Mouse (Mus musculus) urinary bladder, postnatal 10 days (tissue): ENCODE data around the gene B3galnt1.
"Not testable (repeated sequence)": the region's sequence is repeated elsewhere in the genome, so short reads cannot be mapped to it uniquely, and the experiment has no call there.

Experiments used
- DNase-seq: peaks from one replicate; pipeline ENCODE4 v3.0.0; 2022; ENCODE audit warnings: low spot score

Gene B3galnt1

DNA sequence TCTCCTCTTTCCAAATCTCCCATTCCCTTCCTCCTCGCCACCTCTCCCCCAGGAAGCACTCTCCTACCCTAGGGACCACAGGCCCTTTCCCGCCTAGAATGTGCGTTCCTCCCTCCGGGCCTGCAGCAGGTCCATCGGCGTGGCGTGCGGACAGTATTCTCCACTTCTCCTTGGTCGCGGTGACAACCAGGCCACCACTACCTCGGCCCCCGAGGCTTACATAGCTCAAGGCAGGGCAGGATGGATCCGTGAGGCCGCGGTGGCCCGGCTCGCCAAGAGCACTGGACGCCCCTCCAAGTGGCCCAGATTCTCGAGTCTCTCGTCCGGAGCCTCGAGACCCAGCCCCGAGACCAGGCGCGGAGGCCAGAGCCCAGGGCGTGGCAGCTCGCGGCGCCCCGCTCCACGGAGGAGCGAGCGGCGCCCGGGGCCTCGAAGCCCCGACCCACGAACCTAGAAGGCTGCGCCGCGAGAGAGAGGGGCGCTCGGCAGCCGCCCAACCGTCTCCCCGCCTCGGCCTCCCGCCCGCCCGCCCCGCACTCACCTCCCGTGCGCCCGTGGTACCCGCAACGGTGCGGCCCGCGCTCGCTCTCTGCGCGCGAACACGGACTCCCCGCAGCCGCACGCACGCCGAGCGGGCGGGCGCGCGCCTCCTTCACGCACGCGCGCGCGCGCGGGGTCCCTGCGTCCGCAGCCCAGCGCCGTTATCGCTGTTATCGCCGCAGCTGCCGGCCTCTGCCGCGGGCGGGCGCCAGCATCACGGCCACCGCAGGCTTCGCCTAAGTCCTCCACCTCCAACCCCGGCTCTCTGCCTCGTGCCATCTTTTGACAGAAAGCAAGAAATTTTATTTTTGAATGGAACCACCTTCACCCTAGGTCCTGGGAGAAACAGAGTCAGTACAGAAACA lies at the start of gene B3galnt1:
TSS of gene B3galnt1 (minus strand) at position 700 of the 905 bp plus-strand sequence.
- no peak for DNase-seq

- no peak for DNase-seq
These were observed 35.8 kb upstream of the B3galnt1 start for GRCm38 (mm10) chr3:69634521-69634920.

DNA sequence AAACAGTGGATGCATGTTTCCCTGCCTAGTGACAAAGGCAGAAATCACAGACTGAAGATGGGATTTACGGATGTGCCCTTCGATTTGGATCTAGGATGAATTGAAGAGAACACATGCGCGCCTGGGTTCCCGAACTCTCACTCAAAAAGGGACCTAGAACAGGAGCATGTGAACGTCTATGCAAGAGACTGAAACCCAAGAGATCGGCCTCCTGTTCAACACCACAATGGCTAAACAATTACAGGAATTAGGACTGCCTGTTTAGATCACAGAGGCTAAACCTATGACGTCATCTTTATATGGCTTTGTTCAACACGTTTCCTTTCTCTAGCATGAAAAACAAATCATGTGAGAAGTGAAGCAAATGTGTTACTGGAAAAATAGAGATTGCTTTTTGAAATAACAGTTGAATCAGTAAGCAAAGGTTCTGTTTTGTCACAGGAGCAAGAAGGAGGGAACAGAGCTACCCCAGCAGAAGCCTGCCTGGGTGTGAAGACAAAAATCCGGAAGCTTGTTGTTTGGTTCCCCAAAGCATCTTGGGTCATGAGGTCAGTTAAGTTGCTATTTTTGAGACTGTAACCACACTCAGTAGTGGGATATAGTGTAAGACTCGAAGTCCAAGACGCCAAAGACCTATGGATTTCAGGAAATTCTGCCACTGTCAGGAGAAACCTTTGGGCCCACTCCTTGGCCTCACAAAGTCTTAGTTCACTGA lies 35.1 kb upstream of the B3galnt1 start:
- no peak for DNase-seq

GRCm38 (mm10) chr3:69626963-69627590 lies 28.3 kb upstream of the B3galnt1 start:
- no peak for DNase-seq

DNA sequence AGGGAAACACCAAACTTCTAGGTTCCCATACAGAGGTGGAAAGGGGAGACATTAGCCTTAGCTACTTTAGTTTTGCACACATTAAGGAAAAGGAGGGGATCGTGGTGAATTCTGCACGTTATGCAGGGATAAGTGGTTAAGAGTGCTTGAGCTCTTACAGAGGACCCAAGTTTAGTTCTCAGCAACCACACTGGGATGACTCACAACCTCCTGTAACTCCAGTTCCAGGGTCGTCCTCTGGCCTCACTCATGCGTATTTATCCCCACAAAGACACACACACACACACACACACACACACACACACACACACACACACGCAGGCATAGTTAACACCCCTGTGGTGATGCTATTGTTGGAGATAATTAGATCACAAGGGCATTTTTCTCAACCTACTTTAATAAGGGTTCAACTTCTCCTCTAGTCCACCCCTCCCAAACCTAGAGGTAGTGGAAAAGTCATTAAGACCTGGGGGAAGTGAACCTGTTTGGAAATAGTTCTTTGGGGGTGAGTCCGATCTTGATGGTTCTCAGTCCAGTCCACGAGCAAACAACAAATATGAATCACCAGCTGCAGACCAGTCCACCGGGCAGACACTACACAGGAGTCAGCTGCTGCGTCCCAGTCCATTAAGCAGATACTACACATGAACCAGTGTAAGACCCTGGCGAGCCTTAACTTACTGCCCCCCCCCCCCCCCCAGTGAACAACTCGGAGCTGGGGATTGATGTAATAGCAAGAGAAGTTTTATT lies 27.6 kb upstream of the B3galnt1 start:
- DNase-seq = no peak

GRCm38 (mm10) chr3:69624182-69624581 lies 25.4 kb upstream of the B3galnt1 start:
- no peak for DNase-seq

DNA sequence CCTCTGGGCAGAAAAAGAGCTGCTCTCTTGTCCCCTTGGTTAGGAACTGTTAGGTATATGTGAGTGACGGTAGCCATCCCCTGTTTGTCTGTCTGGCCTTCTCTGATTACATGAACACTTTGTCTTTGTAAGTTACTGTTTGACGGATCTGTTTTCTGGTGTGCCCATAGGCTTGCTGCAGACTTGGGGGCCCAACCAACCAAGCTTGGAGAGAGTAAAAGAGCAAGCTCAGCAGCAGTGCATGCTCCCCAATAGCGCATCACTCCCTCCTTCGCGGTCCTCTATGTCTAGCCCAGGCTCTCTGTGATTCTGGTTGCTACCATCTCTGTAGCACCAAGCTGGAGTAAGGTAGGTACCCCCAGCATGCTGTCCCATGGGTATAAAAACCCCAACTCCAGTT lies 9.1 kb upstream of the B3galnt1 start:
- no peak for DNase-seq

- no peak for DNase-seq
These were observed 8.7 kb upstream of the B3galnt1 start for GRCm38 (mm10) chr3:69607468-69607867.

DNA sequence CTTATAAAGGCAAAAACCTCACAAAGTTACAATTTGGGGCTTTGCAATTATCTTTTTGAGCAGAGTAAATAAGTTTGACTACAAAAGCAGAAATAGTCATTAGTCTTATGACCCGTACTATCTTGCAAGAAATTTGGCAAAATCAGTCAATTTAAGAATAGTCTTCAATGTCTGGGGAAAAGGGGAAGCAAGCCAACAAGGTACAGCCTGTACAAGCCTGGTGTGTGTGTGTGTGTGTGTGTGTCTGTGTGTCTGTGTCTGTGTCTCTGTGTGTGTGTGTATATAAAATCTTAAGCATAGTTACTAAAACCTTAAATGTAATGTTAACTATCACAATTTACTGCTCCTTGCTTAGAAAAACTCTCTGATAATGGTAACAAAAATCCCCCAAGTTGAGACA lies 8.2 kb upstream of the B3galnt1 start:
- no peak for DNase-seq

DNA sequence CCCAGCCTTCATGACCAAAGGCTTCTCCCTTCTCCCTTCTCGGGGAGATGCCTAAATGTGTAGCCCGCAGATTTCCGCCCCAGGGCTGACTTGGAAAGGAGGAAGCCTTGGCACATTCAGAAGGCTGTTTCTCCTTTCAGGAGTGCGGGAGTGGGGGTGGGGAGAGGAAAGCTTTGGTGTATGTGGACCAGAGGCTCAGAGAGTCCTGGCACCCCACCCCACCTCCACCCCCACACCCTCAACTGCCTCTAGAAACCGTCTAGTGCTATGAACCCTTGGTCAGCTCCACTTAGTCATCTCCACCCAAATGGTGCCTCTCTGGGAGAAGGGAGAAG lies 373 bp upstream of the B3galnt1 start:
- DNase-seq = no peak

GRCm38 (mm10) chr3:69597816-69598215 lies 944 bp downstream of the B3galnt1 start:
- no peak for DNase-seq

GRCm38 (mm10) chr3:69597211-69597610 lies 1.5 kb downstream of the B3galnt1 start:
- no peak for DNase-seq

GRCm38 (mm10) chr3:69596116-69596515 lies 2.6 kb downstream of the B3galnt1 start:
- DNase-seq = no peak

DNA sequence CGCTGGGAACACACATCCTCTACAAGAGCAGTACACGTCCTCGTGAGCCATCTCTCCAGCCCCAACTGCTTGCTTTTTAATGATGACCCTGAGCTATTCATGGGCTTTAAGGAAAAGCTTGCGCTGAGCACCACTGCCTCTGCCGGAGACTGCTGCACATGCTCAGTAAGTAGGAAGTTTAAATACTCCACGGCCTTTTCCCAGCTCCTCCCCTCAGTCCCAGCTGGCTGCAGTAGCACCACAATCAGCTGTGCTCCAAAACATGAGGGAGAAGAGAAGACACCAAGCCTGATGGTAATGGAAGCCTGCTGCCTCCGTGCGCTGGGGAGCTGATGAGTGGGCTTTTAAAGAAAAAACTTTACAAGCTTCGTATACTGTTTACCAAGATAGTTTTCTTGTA lies 4.7 kb downstream of the B3galnt1 start:
- DNase-seq = no peak

DNA sequence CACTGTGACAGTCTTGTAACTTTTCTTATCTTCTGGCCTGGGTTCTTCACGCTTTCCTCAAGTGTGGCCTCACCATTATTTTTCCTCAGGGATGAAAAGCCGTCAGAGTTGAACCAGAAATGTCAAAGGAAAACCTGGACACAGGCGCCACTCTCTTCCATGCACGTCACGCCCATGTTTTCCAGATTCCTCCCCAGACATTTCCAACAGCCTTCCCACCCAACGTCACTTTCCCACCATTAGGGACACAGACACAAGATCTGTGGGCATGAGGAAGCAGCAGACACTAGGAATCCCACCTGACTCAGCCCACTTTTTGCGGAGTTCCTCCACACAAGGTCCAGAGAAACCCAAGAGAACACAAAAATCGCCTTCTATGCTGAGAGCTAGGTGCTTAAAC lies 5.3 kb downstream of the B3galnt1 start:
- DNase-seq = no peak

- no peak for DNase-seq
These were observed 10.5 kb downstream of the B3galnt1 start for GRCm38 (mm10) chr3:69588101-69588760.

DNA sequence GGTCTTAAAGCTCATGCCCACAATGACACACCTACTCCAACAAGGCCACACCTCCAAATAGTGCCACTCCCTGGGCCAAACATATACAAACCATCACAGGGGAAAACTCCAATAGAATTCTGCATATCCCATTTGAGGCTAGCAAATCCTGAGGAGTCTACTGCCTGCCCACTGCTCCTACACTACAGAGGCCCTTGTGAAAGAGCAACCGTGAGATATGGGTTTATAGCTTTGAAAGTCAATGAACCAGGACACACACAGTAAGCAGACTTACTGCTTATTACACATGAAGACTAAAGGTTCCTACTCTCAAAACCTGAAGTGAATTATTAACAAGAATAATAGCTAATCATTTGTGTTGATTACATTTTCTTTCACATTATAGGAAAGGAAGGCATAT lies 15.0 kb downstream of the B3galnt1 start:
- DNase-seq = no peak

- DNase-seq = no peak
These were observed 20.0 kb downstream of the B3galnt1 start for GRCm38 (mm10) chr3:69578791-69579190.

GRCm38 (mm10) chr3:69576715-69577114 lies 22.0 kb downstream of the B3galnt1 start:
- DNase-seq = no peak

GRCm38 (mm10) chr3:69575577-69575976 lies 23.2 kb downstream of the B3galnt1 start:
- no peak for DNase-seq

DNA sequence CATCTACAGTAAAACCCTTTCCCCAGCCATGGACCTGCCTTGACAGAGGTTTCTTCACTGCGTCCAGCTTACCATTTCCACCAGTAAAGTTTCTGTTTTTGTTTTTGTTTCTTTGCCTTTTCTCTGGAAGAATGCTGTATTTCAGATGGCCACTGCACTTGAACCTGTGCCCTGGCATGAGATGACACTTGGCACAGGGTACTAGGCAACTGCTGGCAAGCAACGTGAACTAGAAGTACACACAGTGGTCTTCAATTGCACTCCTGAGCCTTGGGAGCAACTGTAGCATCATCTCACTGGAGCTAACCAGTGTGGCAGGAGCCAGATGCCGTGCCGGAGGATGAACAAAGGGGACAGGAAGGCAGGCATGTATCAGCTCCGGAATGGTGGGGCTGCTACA lies 26.2 kb downstream of the B3galnt1 start:
- no peak for DNase-seq

GRCm38 (mm10) chr3:69565586-69565985 lies 33.2 kb downstream of the B3galnt1 start:
- not testable (repeated sequence) for DNase-seq
